Mouse (Mus musculus) thymus, adult 2 months (tissue): ENCODE results near the gene Khk.

ENCODE experiments used
- CTCF ChIP-seq: fragments of 200-500 bp; IDR thresholded peaks from 2 replicates; pipeline ENCODE4 v1.5.1; 2012; ENCODE audit warnings: mild to moderate bottlenecking, control low read depth, low read length, moderate library complexity, borderline replicate concordance; ENCODE audit not compliant: control insufficient read depth, poor library complexity, insufficient read depth; ENCODE audit errors: extremely low read depth
- POLR2A ChIP-seq: fragments of 200-500 bp; IDR thresholded peaks from 2 replicates; pipeline ENCODE4 v1.6.1; 2012; ENCODE audit warnings: mild to moderate bottlenecking, low read length, control low read depth, moderate library complexity; ENCODE audit not compliant: control insufficient read depth, poor library complexity, insufficient read depth; ENCODE audit errors: extremely low read depth

GRCm38 (mm10) chr5:30901860-30902259 lies 19.4 kb upstream of the Khk start:
- TF ChIP-seq CTCF (no peak), POLR2A (no peak)
